Mouse (Mus musculus) brain, embryonic 14.5 days (tissue): ENCODE results near the gene Tbxas1.

Experiments
- CTCF ChIP-seq: fragments of 200-500 bp; IDR thresholded peaks from 2 replicates; pipeline ENCODE4 v1.5.1; 2012; ENCODE audit warnings: inconsistent platforms, mild to moderate bottlenecking, moderate library complexity, borderline replicate concordance; ENCODE audit not compliant: insufficient read depth, insufficient read length; ENCODE audit errors: extremely low read depth
- POLR2A ChIP-seq: fragments of 200-500 bp; IDR thresholded peaks from 2 replicates; pipeline ENCODE4 v1.6.1; 2012; ENCODE audit warnings: mild to moderate bottlenecking, inconsistent platforms, borderline replicate concordance; ENCODE audit not compliant: poor library complexity, insufficient read depth, insufficient read length, severe bottlenecking; ENCODE audit errors: extremely low read depth

DNA sequence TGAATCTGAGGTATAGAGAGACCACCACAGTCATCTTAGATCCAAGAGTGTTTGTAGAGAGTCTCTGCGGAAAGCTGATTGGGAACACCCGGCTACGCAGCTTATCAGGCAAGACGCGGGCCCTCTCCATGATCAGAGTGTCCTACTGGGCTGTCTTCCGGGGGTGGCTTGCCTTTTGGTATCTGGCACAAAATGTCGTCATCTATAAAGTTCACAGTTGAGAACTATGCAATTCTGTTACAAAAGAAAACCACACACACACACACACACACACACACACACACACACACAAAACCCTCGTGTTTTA, 46.6 kb downstream of the Tbxas1 start:
- TF ChIP-seq CTCF (no peak), POLR2A (no peak)
